Mouse (Mus musculus) ES-E14 (cell line): ENCODE measurements around the gene Pkdcc. TPM values are rescaled to one million over a fixed set of nuclear protein-coding genes. Genes with fewer than 3 reads are reported as not detected.

Experiments used
- DNase-seq: peaks from one replicate; pipeline ENCODE4 v3.0.0-alpha.2; 2013; ENCODE audit warnings: low read depth, low spot score
- H3K27ac ChIP-seq: 2 replicates; pipeline ENCODE4 v1.5.1; 2012; ENCODE audit warnings: low read depth, mild to moderate bottlenecking, low read length, moderate library complexity, mixed read lengths; ENCODE audit not compliant: poor library complexity, insufficient read depth, severe bottlenecking
- H3K36me3 ChIP-seq: 2 replicates; pipeline ENCODE4 v1.6.1; 2012; ENCODE audit warnings: mild to moderate bottlenecking, low read length, moderate library complexity, mixed read lengths; ENCODE audit not compliant: control insufficient read depth, poor library complexity, insufficient read depth, severe bottlenecking
- H3K4me1 ChIP-seq, 2 experiments: fragments of 150-350 bp in 1 of 2; sonication (generic) in 1 of 2; 2 replicates each; pipeline ENCODE4 v1.6.1; 2012; ENCODE audit warnings: low read length in 2 of 2, mild to moderate bottlenecking in 1 of 2, mixed read lengths in 1 of 2; ENCODE audit not compliant: control insufficient read depth in 2 of 2, insufficient read depth in 2 of 2, poor library complexity in 1 of 2
- H3K4me3 ChIP-seq, 2 experiments: fragments of 150-350 bp in 1 of 2; sonication (generic) in 1 of 2; 2 replicates each; pipeline ENCODE4 v1.5.1; 2012; ENCODE audit warnings: low read length in 2 of 2, low read depth in 1 of 2, mild to moderate bottlenecking in 1 of 2, mixed read lengths in 1 of 2; ENCODE audit not compliant: insufficient read depth in 1 of 2, poor library complexity in 1 of 2, severe bottlenecking in 1 of 2
- H3K9ac ChIP-seq: 2 replicates; pipeline ENCODE4 v1.6.1; 2012; ENCODE audit warnings: low read depth, mild to moderate bottlenecking, low read length, mixed read lengths; ENCODE audit not compliant: poor library complexity, insufficient read depth, severe bottlenecking
- H3K9me3 ChIP-seq: fragments of 150-350 bp; sonication (generic); 2 replicates; pipeline ENCODE4 v1.6.1; 2012; ENCODE audit warnings: low read depth, mild to moderate bottlenecking, low read length; ENCODE audit not compliant: control insufficient read depth, insufficient read depth
- CHD2 ChIP-seq: IDR thresholded peaks from 2 replicates; pipeline ENCODE4 v1.6.1; 2014; ENCODE audit warnings: mild to moderate bottlenecking, low read depth, low read length, inconsistent platforms
- HCFC1 ChIP-seq: IDR thresholded peaks from 2 replicates; pipeline ENCODE4 v1.6.1; 2012; ENCODE audit warnings: low read length, inconsistent platforms, borderline replicate concordance; ENCODE audit not compliant: insufficient read depth
- MAFK ChIP-seq: IDR thresholded peaks from 2 replicates; pipeline ENCODE4 v1.6.1; 2014; ENCODE audit warnings: mild to moderate bottlenecking, low read depth, low read length, inconsistent platforms; ENCODE audit not compliant: insufficient read depth
- ZC3H11A ChIP-seq: IDR thresholded peaks from 2 replicates; pipeline ENCODE4 v1.6.1; 2012; ENCODE audit warnings: low read depth, mild to moderate bottlenecking, inconsistent platforms, low read length, borderline replicate concordance
- ZNF384 ChIP-seq: IDR thresholded peaks from 2 replicates; pipeline ENCODE4 v1.6.1; 2012; ENCODE audit warnings: low read depth, low read length, inconsistent platforms
- in situ Hi-C, 2 experiments: fragments of 600-800 bp; cut with MboI; formaldehyde crosslinking; loops; one replicate each; pipeline ENCODE4 v1.15.1; 2025; ENCODE audit warnings: low sequenced_read_pairs in 2 of 2, inconsistent platforms in 1 of 2; ENCODE audit not compliant: unreplicated experiment in 2 of 2
- total RNA-seq: library from RNA; depleted of rRNA; stranded (reverse); fragments of 300-350 nt; gene quantifications from 2 replicates; pipeline ENCODE4 v1.2.3, GENCODE M21; 2012

Pkdcc gene
- total RNA-seq, 1 experiment: 39.1 TPM

DNA sequence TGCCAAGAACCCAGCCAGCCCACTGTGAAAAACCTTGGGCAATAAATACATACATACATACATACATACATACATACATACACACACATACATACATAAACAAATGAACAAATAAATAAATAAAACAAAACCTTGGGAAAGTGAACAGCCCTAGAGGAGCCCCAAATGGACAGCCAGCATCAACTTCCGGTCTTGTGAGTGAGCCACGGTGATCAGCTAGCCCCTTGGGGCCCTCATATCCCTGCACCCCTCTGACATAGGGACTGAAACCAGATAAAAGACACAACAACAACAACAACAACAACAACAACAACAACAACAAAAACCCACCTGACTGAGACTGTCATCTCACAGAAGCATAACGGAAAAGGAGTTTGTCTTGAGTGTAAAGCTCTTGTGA is 30.4 kb downstream of the Pkdcc start:
- in situ Hi-C loops: no loop called here
- Histone ChIP-seq H3K4me1 (peaks cover 0 to 9% of the 10 kb centered on the region in 2 experiments; a peak in 2 of 4 replicates), H3K27ac (no peak overlapping the region), H3K36me3 (no peaks in the 10 kb centered on the region), H3K9ac (no peak overlapping the region), H3K4me3 (no peak overlapping the region), H3K9me3 (no peaks in the 10 kb centered on the region)
- no peak for DNase-seq
- no peak for TF ChIP-seq ZNF384
- TF ChIP-seq ZC3H11A: no peak
- no peak for TF ChIP-seq CHD2
- TF ChIP-seq HCFC1: no peak
- no peak for TF ChIP-seq MAFK

DNA sequence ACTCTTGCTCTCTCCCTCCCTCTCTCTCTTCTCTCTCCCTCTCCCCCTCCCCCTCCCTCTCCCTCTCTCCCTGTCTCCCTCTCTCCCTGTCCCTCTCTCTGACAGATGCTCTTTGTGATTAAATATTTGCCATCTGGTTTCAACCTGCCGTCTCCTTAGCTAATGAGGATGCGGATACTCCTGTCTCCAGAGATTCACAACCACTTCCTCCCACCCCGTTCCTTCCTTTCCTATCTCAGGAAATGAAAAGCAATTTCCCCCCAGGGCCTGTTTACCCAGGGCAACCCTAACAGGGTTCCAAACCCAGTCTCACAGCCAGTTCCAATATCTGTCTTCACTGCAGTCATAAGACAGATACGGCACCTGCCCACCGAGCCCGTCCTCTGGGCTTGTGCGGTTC is 31.0 kb downstream of the Pkdcc start:
- in situ Hi-C loops: no loop called here
- H3K9ac ChIP-seq: no peak overlapping the region
- H3K4me3 ChIP-seq: no peak overlapping the region

DNA sequence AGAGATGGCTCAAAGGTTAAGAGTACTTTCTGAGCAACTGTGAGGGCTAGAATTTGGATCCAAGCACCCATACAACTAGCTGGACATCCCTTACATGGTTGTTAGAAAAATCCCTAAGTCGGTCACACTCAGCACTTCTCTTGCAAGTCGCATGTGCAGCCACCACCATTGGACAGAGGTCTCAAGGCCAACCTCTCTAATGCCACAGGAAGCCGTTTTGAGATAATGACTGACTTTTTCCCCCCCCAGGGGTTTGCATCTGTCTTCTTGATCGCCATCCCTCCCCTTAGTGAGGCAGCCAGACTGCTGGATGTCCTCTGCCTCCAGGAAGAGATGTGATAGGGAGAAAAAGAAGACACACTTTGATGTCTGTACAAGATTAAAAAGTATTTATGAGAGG is 32.1 kb downstream of the Pkdcc start:
- no peaks in the 10 kb centered on the region for H3K9me3 ChIP-seq
- no peak overlapping the region for H3K27ac ChIP-seq
- in situ Hi-C loops: no loop called here
- no peak for DNase-seq
- H3K9ac ChIP-seq: no peak overlapping the region
- no peaks in the 10 kb centered on the region for H3K36me3 ChIP-seq
- TF ChIP-seq ZNF384 (no peak), HCFC1 (no peak), ZC3H11A (no peak), MAFK (no peak), CHD2 (no peak)
- peaks cover 0 to 9% of the 10 kb centered on the region in 2 experiments; a peak in 2 of 4 replicates for H3K4me1 ChIP-seq
- H3K4me3 ChIP-seq: no peak overlapping the region

More for the DNA sequence above, 31.0 kb downstream of the Pkdcc start:
- Histone ChIP-seq H3K27ac (no peak overlapping the region), H3K36me3 (no peaks in the 10 kb centered on the region), H3K9me3 (no peaks in the 10 kb centered on the region), H3K4me1 (peaks cover 0 to 9% of the 10 kb centered on the region in 2 experiments; a peak in 2 of 4 replicates)
- no peak for TF ChIP-seq HCFC1
- TF ChIP-seq CHD2: no peak
- TF ChIP-seq ZNF384: no peak
- no peak for TF ChIP-seq MAFK
- no peak for TF ChIP-seq ZC3H11A
- no peak for DNase-seq

DNA sequence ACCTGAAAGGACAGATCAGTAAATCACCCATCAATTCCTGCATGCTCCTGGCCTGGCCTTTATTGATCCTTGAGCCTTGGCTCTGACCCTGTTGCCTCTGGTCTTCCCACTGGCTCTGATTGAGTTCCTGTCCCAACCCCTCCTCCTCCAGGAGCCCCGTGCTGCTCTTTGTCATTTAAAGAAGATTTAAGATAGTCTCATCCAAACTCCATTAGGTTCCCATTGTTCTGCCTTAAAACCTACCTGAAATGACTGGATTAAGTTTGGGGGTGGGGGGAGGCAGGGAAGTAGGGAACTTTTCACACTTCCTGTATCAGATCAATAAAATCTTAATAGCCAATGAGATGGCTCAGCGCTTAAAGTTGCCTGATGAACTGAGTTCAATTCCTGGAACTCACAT is 33.4 kb downstream of the Pkdcc start:
- Histone ChIP-seq H3K9ac (no peak overlapping the region), H3K36me3 (no peaks in the 10 kb centered on the region), H3K4me1 (peaks cover 0 to 9% of the 10 kb centered on the region in 2 experiments; a peak in 2 of 4 replicates), H3K27ac (no peak overlapping the region), H3K4me3 (no peak overlapping the region), H3K9me3 (no peaks in the 10 kb centered on the region)
- no peak for TF ChIP-seq CHD2
- no peak for TF ChIP-seq ZC3H11A
- no peak for TF ChIP-seq MAFK
- TF ChIP-seq HCFC1: no peak
- TF ChIP-seq ZNF384: no peak
- DNase-seq: no peak
- in situ Hi-C loops: no loop called here
